Mouse (Mus musculus) induced T-regulatory cell, adult 2 months (primary cell): ENCODE measurements around the gene Ssxa1.
"Not testable (repeated sequence)": the region's sequence is repeated elsewhere in the genome, so short reads cannot be mapped to it uniquely, and the experiment has no call there.

Source experiments
- DNase-seq: peaks from one replicate; pipeline ENCODE4 v3.0.0-alpha.2; 2012; ENCODE audit warnings: low read depth

The Ssxa1 gene

DNA sequence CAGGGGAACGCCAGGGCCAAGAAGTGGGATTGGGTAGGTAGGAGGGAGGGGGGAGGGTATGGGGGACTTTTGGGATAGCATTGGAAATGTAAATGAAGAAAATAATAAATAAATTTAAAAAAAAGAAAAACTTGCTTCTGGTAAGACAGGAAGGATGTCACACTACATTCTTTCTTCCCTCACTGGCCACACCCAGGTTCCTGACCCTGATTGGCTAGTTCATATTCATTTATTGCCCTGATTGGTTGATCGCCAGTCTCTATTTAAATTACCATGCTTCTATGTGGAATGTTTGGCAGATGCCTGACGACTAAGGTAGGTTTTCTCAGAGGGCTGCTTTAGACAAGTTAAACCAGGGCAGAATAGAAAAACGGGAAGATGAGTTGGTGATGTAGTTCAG lies at the start of gene Ssxa1:
Ssxa1 (plus strand) TSS at position 301 of the 400 bp plus-strand sequence.
- DNase-seq: no peak

GRCm38 (mm10) chrX:21068106-21068505 lies 47.5 kb upstream of the Ssxa1 start, which contains the start of gene Spaca5:
Gene Spaca5, plus strand, starts transcription at chrX:21068406.
- no peak for DNase-seq

- no peak for DNase-seq
Observed at GRCm38 (mm10) chrX:21088645-21088982, 27.0 kb upstream of the Ssxa1 start.

GRCm38 (mm10) chrX:21088983-21089866 lies 26.4 kb upstream of the Ssxa1 start, which contains the start of gene Zfp300:
Gene Zfp300, minus strand, starts transcription at chrX:21089527.
- DNase-seq: peak; percentile 87

GRCm38 (mm10) chrX:21089867-21090239 lies 25.8 kb upstream of the Ssxa1 start:
- no peak for DNase-seq

DNA sequence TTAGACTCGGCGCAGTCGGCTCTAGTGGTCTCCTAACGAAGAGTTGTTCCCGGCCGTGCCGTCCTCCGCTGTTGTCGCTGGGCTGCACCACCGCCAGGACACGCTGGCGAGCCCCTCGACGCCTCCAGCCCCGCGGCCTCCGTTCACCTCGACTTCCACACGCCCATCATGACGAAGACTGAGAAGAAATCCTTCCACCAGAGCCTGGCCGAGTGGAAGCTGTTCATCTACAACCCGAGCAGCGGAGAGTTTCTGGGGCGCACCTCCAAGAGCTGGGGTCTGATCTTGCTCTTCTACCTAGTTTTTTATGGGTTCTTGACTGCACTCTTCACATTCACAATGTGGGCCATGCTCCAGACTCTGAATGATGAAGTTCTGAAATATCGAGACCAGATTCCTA lies 31.1 kb downstream of the Ssxa1 start:
- DNase-seq: not testable (repeated sequence)
